Mouse (Mus musculus) neural tube, embryonic 11.5 days (tissue): ENCODE measurements around the gene Pphln1. TPM values are rescaled to one million over a fixed set of nuclear protein-coding genes. Genes with fewer than 3 reads are reported as not detected.

Experiments used
- ATAC-seq: fragments of 200-750 bp; cut with Nextera tagmentation; 2 replicates; pipeline ENCODE4 v1.8.0; 2017; ENCODE audit warnings: moderate number of reproducible peaks, mild to moderate bottlenecking, moderate TSS enrichment, moderate library complexity; ENCODE audit not compliant: insufficient read depth, low FRiP score, low TSS enrichment
- DNase-seq: peaks from one replicate; pipeline ENCODE4 v3.0.0-alpha.2; 2015; ENCODE audit warnings: low spot score
- H3K27ac ChIP-seq: fragments of 300-500 bp; sonication (generic); 2 replicates; pipeline ENCODE4 v1.5.1; 2014; ENCODE audit warnings: low read depth, mild to moderate bottlenecking, low read length
- H3K27me3 ChIP-seq: fragments of 300-500 bp; sonication (generic); 2 replicates; pipeline ENCODE4 v1.6.1; 2014; ENCODE audit warnings: mild to moderate bottlenecking, low read length, mixed read lengths; ENCODE audit not compliant: control insufficient read depth, insufficient read depth
- H3K36me3 ChIP-seq: fragments of 300-500 bp; sonication (generic); 2 replicates; pipeline ENCODE4 v1.6.1; 2014; ENCODE audit warnings: mild to moderate bottlenecking, low read length, moderate library complexity, mixed read lengths; ENCODE audit not compliant: control insufficient read depth, insufficient read depth
- H3K4me1 ChIP-seq: fragments of 300-500 bp; sonication (generic); 2 replicates; pipeline ENCODE4 v1.6.1; 2014; ENCODE audit warnings: low read length, mixed read lengths; ENCODE audit not compliant: control insufficient read depth, insufficient read depth
- H3K4me2 ChIP-seq: fragments of 300-500 bp; sonication (generic); 2 replicates; pipeline ENCODE4 v1.6.1; 2014; ENCODE audit warnings: low read depth, mild to moderate bottlenecking, moderate library complexity
- H3K4me3 ChIP-seq: fragments of 300-500 bp; sonication (generic); 2 replicates; pipeline ENCODE4 v1.5.1; 2014; ENCODE audit warnings: low read depth, low read length
- H3K9ac ChIP-seq: fragments of 300-500 bp; sonication (generic); 2 replicates; pipeline ENCODE4 v1.6.1; 2014; ENCODE audit warnings: mild to moderate bottlenecking, low read length
- H3K9me3 ChIP-seq: fragments of 300-500 bp; sonication (generic); 2 replicates; pipeline ENCODE4 v1.6.1; 2016; ENCODE audit warnings: low read length; ENCODE audit not compliant: control insufficient read depth
- WGBS: fragments of 180-500 bp; shearing (Covaris S2); extraction: QIAGEN DNeasy Blood & Tissue Kit; methylation state at CpG from one replicate; pipeline ENCODE4 v1.1.7; 2014; 5-methylcytosine and 5-hydroxymethylcytosine counted together
- polyA plus RNA-seq: library from polyadenylated mRNA; unstranded; fragments of >200 nt; fragmentation: Nextera tagmentation; extraction: Ambion mirVana; gene quantifications from 2 replicates; pipeline ENCODE4 v1.2.1, GENCODE M21; 2014

Pphln1 gene
- polyA plus RNA-seq, 1 experiment from 2014 or later: 56.7 TPM

GRCm38 (mm10) chr15:93381337-93381736 lies 16.8 kb upstream of the Pphln1 start:
- H3K9ac ChIP-seq: no peak overlapping the region
- H3K9me3 ChIP-seq: no peaks in the 10 kb centered on the region
- no peaks in the 10 kb centered on the region; the same call in 1 of the 2 replicates for H3K36me3 ChIP-seq
- no peak for DNase-seq
- no peaks in the 10 kb centered on the region for H3K27me3 ChIP-seq
- ATAC-seq: no peak
- no peak overlapping the region for H3K4me2 ChIP-seq
- H3K4me1 ChIP-seq: no peaks in the 10 kb centered on the region
- whole genome bisulfite sequencing: 64% methylated on average over 5 of the region's 5 CpGs
- H3K4me3 ChIP-seq: no peak overlapping the region
- no peak overlapping the region for H3K27ac ChIP-seq

- peak overlapping the region; percentile 42 for H3K4me2 ChIP-seq
- ATAC-seq: no peak
- no peak overlapping the region for H3K27ac ChIP-seq
Measured at GRCm38 (mm10) chr15:93397269-93397668, 881 bp upstream of the Pphln1 start.

GRCm38 (mm10) chr15:93398699-93399540 lies 770 bp downstream of the Pphln1 start:
- WGBS: under 1% methylated on average over 36 of the region's 36 CpGs
- Histone ChIP-seq H3K9ac (peak overlapping the region; percentile 90), H3K36me3 (no peaks in the 10 kb centered on the region), H3K27ac (peak overlapping the region; percentile 83), H3K4me1 (peaks cover 6% of the 10 kb centered on the region; the same call in 1 of the 2 replicates), H3K27me3 (no peaks in the 10 kb centered on the region), H3K9me3 (no peaks in the 10 kb centered on the region), H3K4me2 (peak overlapping the region; percentile 74), H3K4me3 (peak overlapping the region; percentile 97)
- ATAC-seq: peak; percentile 38; the same call in 1 of the 2 replicates
- DNase-seq: peak; percentile 25

More at GRCm38 (mm10) chr15:93397269-93397668, 881 bp upstream of the Pphln1 start:
- 2% methylated on average over 11 of the region's 11 CpGs for WGBS
- Histone ChIP-seq H3K27me3 (no peaks in the 10 kb centered on the region), H3K4me1 (peaks cover 6% of the 10 kb centered on the region; the same call in 1 of the 2 replicates), H3K9ac (peak overlapping the region; percentile 90), H3K9me3 (no peaks in the 10 kb centered on the region), H3K36me3 (no peaks in the 10 kb centered on the region; the same call in 1 of the 2 replicates), H3K4me3 (peak overlapping the region; percentile 97)
- no peak for DNase-seq

- Histone ChIP-seq H3K9me3 (no peaks in the 10 kb centered on the region), H3K36me3 (no peaks in the 10 kb centered on the region), H3K4me1 (peaks cover 6% of the 10 kb centered on the region; the same call in 1 of the 2 replicates), H3K27ac (no peak overlapping the region), H3K9ac (no peak overlapping the region), H3K27me3 (no peaks in the 10 kb centered on the region), H3K4me2 (no peak overlapping the region), H3K4me3 (no peak overlapping the region)
- DNase-seq (no peak), ATAC-seq (no peak)
- WGBS: 90% methylated on average over 4 of the region's 4 CpGs
Measured at GRCm38 (mm10) chr15:93401446-93401845, 3.3 kb downstream of the Pphln1 start.

- Histone ChIP-seq H3K36me3 (no peaks in the 10 kb centered on the region), H3K4me3 (no peak overlapping the region), H3K4me1 (peaks cover 6% of the 10 kb centered on the region; the same call in 1 of the 2 replicates), H3K9me3 (no peaks in the 10 kb centered on the region), H3K27ac (no peak overlapping the region), H3K4me2 (no peak overlapping the region), H3K9ac (no peak overlapping the region), H3K27me3 (no peaks in the 10 kb centered on the region)
- 95% methylated on average over 2 of the region's 2 CpGs for WGBS
- no peak for ATAC-seq
- no peak for DNase-seq
Measured at GRCm38 (mm10) chr15:93402730-93403129, 4.6 kb downstream of the Pphln1 start.

GRCm38 (mm10) chr15:93404849-93405248 lies 6.7 kb downstream of the Pphln1 start:
- no peaks in the 10 kb centered on the region for H3K27me3 ChIP-seq
- no peak overlapping the region for H3K4me2 ChIP-seq
- H3K36me3 ChIP-seq: no peaks in the 10 kb centered on the region
- ATAC-seq: no peak
- no peak overlapping the region for H3K4me3 ChIP-seq
- H3K4me1 ChIP-seq: peaks cover under 1% of the 10 kb centered on the region; the same call in 1 of the 2 replicates
- H3K27ac ChIP-seq: no peak overlapping the region
- H3K9ac ChIP-seq: no peak overlapping the region
- no peak for DNase-seq
- no peaks in the 10 kb centered on the region for H3K9me3 ChIP-seq

GRCm38 (mm10) chr15:93405446-93405986 lies 7.4 kb downstream of the Pphln1 start:
- WGBS: 96% methylated on average over 7 of the region's 7 CpGs
- no peak overlapping the region for H3K4me3 ChIP-seq
- no peak for DNase-seq
- no peak overlapping the region for H3K4me2 ChIP-seq
- H3K27me3 ChIP-seq: no peaks in the 10 kb centered on the region
- H3K9me3 ChIP-seq: no peaks in the 10 kb centered on the region
- H3K9ac ChIP-seq: no peak overlapping the region
- H3K4me1 ChIP-seq: no peaks in the 10 kb centered on the region
- ATAC-seq: no peak
- H3K27ac ChIP-seq: no peak overlapping the region
- no peaks in the 10 kb centered on the region for H3K36me3 ChIP-seq

GRCm38 (mm10) chr15:93406492-93406891 lies 8.3 kb downstream of the Pphln1 start:
- Histone ChIP-seq H3K27me3 (no peaks in the 10 kb centered on the region), H3K4me2 (no peak overlapping the region), H3K9me3 (no peaks in the 10 kb centered on the region), H3K9ac (no peak overlapping the region), H3K4me1 (no peaks in the 10 kb centered on the region), H3K4me3 (no peak overlapping the region), H3K27ac (no peak overlapping the region), H3K36me3 (no peaks in the 10 kb centered on the region)
- WGBS: 96% methylated on average over 5 of the region's 5 CpGs
- no peak for ATAC-seq
- DNase-seq: no peak
